Mouse (Mus musculus): Measurements from ENCODE around the gene BC049352. TPM values are rescaled to one million over a fixed set of nuclear protein-coding genes. Genes with fewer than 3 reads are reported as not detected.
A peak's percentile ranks its signal among the peaks of the same experiment; 100 is the strongest.

The BC049352 gene
- total and polyA plus RNA-seq, 2 experiments from 2014 or later: 0.26 TPM; not detected in 1

- H3K36me3 ChIP-seq (ENCODE audit: insufficient read depth, low read length): no peaks in the 10 kb centered on the region
- H3K4me3 ChIP-seq (ENCODE audit: low read depth, low read length): no peak overlapping the region
- DNase-seq (ENCODE audit: low spot score) (no peak), ATAC-seq (ENCODE audit: low FRiP score) (no peak)
- no peaks in the 10 kb centered on the region for H3K9me3 ChIP-seq (ENCODE audit: low read length)
- 0 out of 2 replicates have a peak overlapping the region, but pooled peaks have one; percentile 8 for H3K9ac ChIP-seq (replicated peaks; ENCODE audit: low read length, poor library complexity, severe bottlenecking)
- TF ChIP-seq CTCF (IDR thresholded peaks at IDR 0.05): no peak
- WGBS: 52% methylated on average over 7 of the region's 7 CpGs
- H3K4me2 ChIP-seq (ENCODE audit: low read depth, low read length, poor library complexity, severe bottlenecking): no peak overlapping the region
- peaks cover 12% of the 10 kb centered on the region; the same call in 1 of the 2 replicates for H3K4me1 ChIP-seq (ENCODE audit: insufficient read depth, low read length)
- no peak overlapping the region for H3K27ac ChIP-seq (ENCODE audit: low read depth, low read length)
- H3K27me3 ChIP-seq (ENCODE audit: insufficient read depth, low read length): peaks cover 60% of the 10 kb centered on the region
Measured at GRCm38 (mm10) chr9:45140945-45141344, 40.9 kb upstream of the BC049352 start.

GRCm38 (mm10) chr9:45142686-45143085, 39.1 kb upstream of the BC049352 start:
- H3K9me3 ChIP-seq (ENCODE audit: low read length): no peaks in the 10 kb centered on the region
- DNase-seq (ENCODE audit: low spot score) (no peak), ATAC-seq (ENCODE audit: low FRiP score) (no peak)
- peaks cover 48% of the 10 kb centered on the region for H3K27me3 ChIP-seq (ENCODE audit: insufficient read depth, low read length)
- 65% methylated on average over 3 of the region's 3 CpGs for WGBS
- H3K36me3 ChIP-seq (ENCODE audit: insufficient read depth, low read length): no peaks in the 10 kb centered on the region
- no peak overlapping the region for H3K4me2 ChIP-seq (ENCODE audit: low read depth, low read length, poor library complexity, severe bottlenecking)
- H3K9ac ChIP-seq (replicated peaks; ENCODE audit: low read length, poor library complexity, severe bottlenecking): no peak overlapping the region
- no peak overlapping the region for H3K27ac ChIP-seq (ENCODE audit: low read depth, low read length)
- no peak for TF ChIP-seq CTCF (IDR thresholded peaks at IDR 0.05)
- no peak overlapping the region for H3K4me3 ChIP-seq (ENCODE audit: low read depth, low read length)
- peaks cover 12% of the 10 kb centered on the region; the same call in 1 of the 2 replicates for H3K4me1 ChIP-seq (ENCODE audit: insufficient read depth, low read length)

GRCm38 (mm10) chr9:45145533-45146266, 36.1 kb upstream of the BC049352 start:
- H3K36me3 ChIP-seq (ENCODE audit: insufficient read depth, low read length): no peaks in the 10 kb centered on the region
- ATAC-seq (ENCODE audit: low FRiP score) (peak; percentile 49; the same call in 1 of the 2 replicates), DNase-seq (ENCODE audit: low spot score) (no peak)
- H3K27ac ChIP-seq (ENCODE audit: low read depth, low read length): no peak overlapping the region
- H3K4me1 ChIP-seq (ENCODE audit: insufficient read depth, low read length): peaks cover 4% of the 10 kb centered on the region; the same call in 1 of the 2 replicates
- H3K4me3 ChIP-seq (ENCODE audit: low read depth, low read length): peak overlapping the region; percentile 38
- peaks cover 33% of the 10 kb centered on the region for H3K27me3 ChIP-seq (ENCODE audit: insufficient read depth, low read length)
- TF ChIP-seq CTCF (IDR thresholded peaks at IDR 0.05): peak; percentile 59
- peak overlapping the region; percentile 86 for H3K4me2 ChIP-seq (ENCODE audit: low read depth, low read length, poor library complexity, severe bottlenecking)
- no peaks in the 10 kb centered on the region for H3K9me3 ChIP-seq (ENCODE audit: low read length)
- 2% methylated on average over 27 of the region's 27 CpGs for WGBS
- H3K9ac ChIP-seq (replicated peaks; ENCODE audit: low read length, poor library complexity, severe bottlenecking): peak overlapping the region; percentile 50

- peaks cover 31% of the 10 kb centered on the region for H3K27me3 ChIP-seq (ENCODE audit: insufficient read depth, low read length)
- H3K9ac ChIP-seq (replicated peaks; ENCODE audit: low read length, poor library complexity, severe bottlenecking): peak overlapping the region; percentile 50; the same call in 1 of the 2 replicates
- 1% methylated on average over 5 of the region's 5 CpGs for WGBS
Measured at GRCm38 (mm10) chr9:45146267-45146597, 35.6 kb upstream of the BC049352 start.

GRCm38 (mm10) chr9:45150933-45151332, 30.9 kb upstream of the BC049352 start:
- Histone ChIP-seq H3K27me3 (ENCODE audit: insufficient read depth, low read length) (peaks cover 16% of the 10 kb centered on the region; the same call in 1 of the 2 replicates), H3K9ac (replicated peaks; ENCODE audit: low read length, poor library complexity, severe bottlenecking) (no peak overlapping the region), H3K4me1 (ENCODE audit: insufficient read depth, low read length) (no peaks in the 10 kb centered on the region), H3K36me3 (ENCODE audit: insufficient read depth, low read length) (no peaks in the 10 kb centered on the region), H3K4me2 (ENCODE audit: low read depth, low read length, poor library complexity, severe bottlenecking) (no peak overlapping the region), H3K4me3 (ENCODE audit: low read depth, low read length) (no peak overlapping the region), H3K9me3 (ENCODE audit: low read length) (no peaks in the 10 kb centered on the region), H3K27ac (ENCODE audit: low read depth, low read length) (no peak overlapping the region)
- WGBS: 67% methylated on average over 1 of the region's 1 CpGs
- no peak for TF ChIP-seq CTCF (IDR thresholded peaks at IDR 0.05)
- DNase-seq (ENCODE audit: low spot score) (no peak), ATAC-seq (ENCODE audit: low FRiP score) (no peak)

More at GRCm38 (mm10) chr9:45146267-45146597, 35.6 kb upstream of the BC049352 start:
- peaks cover 4% of the 10 kb centered on the region; the same call in 1 of the 2 replicates for H3K4me1 ChIP-seq (ENCODE audit: insufficient read depth, low read length)
- H3K27ac ChIP-seq (ENCODE audit: low read depth, low read length): no peak overlapping the region
- H3K4me3 ChIP-seq (ENCODE audit: low read depth, low read length): peak overlapping the region; percentile 38
- peak; percentile 71 for DNase-seq (ENCODE audit: low spot score)
- no peak for ATAC-seq (ENCODE audit: low FRiP score)
- H3K4me2 ChIP-seq (ENCODE audit: low read depth, low read length, poor library complexity, severe bottlenecking): peak overlapping the region; percentile 86
- TF ChIP-seq CTCF (IDR thresholded peaks at IDR 0.05): peak; percentile 93
- no peaks in the 10 kb centered on the region for H3K36me3 ChIP-seq (ENCODE audit: insufficient read depth, low read length)
- H3K9me3 ChIP-seq (ENCODE audit: low read length): no peaks in the 10 kb centered on the region

- no peak overlapping the region for H3K4me2 ChIP-seq (ENCODE audit: low read depth, low read length, poor library complexity, severe bottlenecking)
- ATAC-seq (ENCODE audit: low FRiP score) (no peak), DNase-seq (ENCODE audit: low spot score) (no peak)
- H3K4me1 ChIP-seq (ENCODE audit: insufficient read depth, low read length): no peaks in the 10 kb centered on the region
- WGBS: 77% methylated on average over 7 of the region's 7 CpGs
- H3K4me3 ChIP-seq (ENCODE audit: low read depth, low read length): no peak overlapping the region
- no peak overlapping the region for H3K9ac ChIP-seq (replicated peaks; ENCODE audit: low read length, poor library complexity, severe bottlenecking)
- TF ChIP-seq CTCF (IDR thresholded peaks at IDR 0.05): no peak
- H3K36me3 ChIP-seq (ENCODE audit: insufficient read depth, low read length): no peaks in the 10 kb centered on the region
- 0 out of 2 replicates have a peak, but pooled peaks cover 12% of the 10 kb centered on the region for H3K27me3 ChIP-seq (ENCODE audit: insufficient read depth, low read length)
- no peaks in the 10 kb centered on the region for H3K9me3 ChIP-seq (ENCODE audit: low read length)
- H3K27ac ChIP-seq (ENCODE audit: low read depth, low read length): no peak overlapping the region
Measured at GRCm38 (mm10) chr9:45153361-45153760, 28.4 kb upstream of the BC049352 start.
